Mouse (Mus musculus) urinary bladder, postnatal 4 days (tissue): Measurements from ENCODE around the gene Tmem231.
A peak's percentile ranks its signal among the peaks of the same experiment; 100 is the strongest.

Experiments
- DNase-seq, 2 experiments: peaks; one replicate each; pipeline ENCODE4 v3.0.0; 2021 to 2022; ENCODE audit warnings: low spot score in 2 of 2

Tmem231 gene

DNA sequence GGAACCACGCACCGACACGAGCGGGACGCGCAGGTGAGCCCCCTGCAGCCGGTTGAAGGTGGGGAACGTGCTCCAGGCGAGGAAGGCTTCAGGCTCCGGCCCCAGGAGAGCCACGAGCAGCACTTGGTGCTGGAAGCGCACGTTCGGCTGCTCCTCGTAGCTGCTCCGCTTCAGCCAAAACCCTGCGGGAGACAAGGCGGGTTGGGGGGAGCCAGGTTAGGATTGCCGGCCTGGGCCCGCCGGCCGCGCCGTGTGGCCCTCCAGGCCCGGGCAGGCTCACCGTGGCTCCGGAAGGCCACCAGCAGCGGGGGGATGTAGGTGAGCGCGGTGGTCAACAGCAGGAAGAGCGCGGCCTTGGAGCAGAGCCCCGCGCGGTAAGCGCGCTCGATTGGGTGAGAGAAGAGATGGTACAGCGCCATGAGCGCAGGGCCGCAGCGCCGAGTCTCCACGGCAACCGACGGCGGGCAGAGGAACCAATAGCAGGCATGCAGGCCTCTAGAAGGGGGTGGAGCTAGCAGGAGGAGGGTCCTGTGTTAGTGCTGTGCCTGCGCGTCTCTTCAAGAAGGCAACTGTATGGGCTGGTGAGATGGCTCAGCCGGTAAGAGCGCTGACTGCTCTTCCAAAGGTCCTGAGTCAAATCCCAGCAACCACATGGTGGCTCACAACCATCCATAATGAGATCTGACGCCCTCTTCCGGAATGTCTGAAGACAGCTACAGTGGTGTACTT lies at the start of gene Tmem231:
Gene Tmem231 (minus strand): TSS at position 534 of the 729 bp plus-strand sequence.
- peak; percentile 80 to 86 for DNase-seq

DNA sequence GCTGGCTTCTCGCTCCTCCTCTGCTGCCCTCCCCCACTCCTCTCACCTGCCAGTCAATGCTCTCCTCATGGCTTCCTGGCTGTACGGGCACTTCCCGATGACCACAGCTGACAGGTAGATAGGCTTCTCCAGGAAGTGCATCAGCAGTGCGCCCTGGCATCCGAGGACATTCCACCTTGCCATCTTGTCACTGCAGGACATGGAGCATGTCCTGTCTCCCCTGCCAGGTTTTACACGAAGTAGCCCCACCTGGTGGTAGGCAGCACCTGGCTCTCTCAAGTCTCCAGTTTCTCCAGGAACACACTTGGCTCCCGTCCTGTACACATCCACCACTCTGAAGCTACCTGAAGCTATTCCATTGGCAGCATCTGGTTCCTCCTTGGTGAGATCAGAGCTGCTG lies 48.4 kb upstream of the Tmem231 start:
- no peak for DNase-seq

DNA sequence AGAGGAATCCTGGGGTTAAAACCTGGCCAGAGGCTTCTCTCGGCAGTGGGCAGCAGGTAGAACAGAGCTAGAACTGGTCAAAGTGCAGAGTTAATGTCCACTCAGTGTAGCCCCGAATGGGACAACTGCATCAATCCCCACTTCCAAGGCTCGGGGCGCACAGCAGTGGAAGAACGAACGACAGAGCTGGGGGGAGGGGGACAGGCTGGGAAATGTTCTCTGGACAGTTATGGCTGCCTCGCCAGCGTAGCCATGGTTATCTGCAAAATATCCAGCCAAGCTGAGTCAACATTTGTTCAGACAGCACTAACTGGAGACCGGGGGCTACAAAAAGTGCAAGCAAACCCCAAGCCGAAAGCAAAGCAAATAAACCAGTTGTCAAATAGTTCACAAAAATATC lies 44.5 kb upstream of the Tmem231 start:
- no peak for DNase-seq

DNA sequence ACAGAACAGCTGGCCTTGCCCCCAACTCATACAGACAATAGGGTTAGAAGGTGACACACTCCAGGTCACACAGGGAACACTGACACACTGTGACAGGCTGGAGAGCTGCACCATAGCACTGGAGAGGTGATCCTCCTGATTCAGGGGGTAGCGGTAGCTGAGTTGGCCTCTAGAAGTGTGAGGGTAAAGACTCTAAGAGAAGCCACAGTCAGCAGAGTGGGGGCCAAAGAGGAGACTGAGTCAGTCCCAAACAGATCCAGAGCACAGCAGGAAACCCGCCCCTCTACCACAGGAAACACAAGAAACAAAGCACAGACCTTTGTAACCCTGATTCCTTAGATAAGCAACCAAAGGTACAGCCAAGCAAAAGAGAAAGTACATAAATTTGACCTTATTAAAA lies 42.6 kb upstream of the Tmem231 start:
- no peak for DNase-seq

DNA sequence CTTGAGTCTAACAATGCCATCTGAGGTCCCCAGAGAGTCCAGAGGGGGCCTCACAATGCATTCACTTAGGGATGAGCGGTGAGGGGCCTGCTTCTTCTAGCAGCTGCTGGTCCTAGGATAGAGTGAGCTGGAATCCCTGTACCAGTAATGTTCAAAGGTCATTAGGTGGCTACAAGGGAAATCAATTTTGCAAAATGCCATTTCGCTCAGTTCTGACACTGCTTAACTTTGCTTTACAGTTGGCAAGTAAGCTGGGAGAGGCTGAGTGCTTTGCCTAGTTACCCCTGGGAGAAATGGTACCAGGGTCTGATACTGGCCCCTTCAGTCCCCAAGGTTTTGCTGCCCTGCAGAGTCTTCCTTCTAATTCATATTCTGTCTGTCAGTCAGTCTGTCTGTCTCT lies 42.0 kb upstream of the Tmem231 start:
- no peak for DNase-seq

DNA sequence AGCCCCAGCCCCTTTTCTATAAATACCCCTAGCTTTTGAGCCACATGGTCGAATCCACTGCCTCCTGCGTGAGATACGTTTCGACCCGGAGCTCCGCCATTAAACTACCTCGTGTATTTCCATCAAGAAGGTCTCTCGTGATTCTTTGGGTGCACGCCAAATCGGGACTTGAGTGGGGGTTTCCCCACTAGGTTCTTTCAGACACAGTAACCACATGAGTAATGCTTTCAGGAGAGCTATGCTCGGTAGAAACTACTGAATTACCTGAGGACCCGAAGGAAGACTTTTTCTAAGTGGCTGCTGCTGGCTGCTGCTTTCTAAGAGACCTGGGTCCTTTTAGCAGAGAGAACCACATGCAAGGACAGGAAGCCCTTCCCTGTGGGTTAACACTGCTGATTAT lies 40.5 kb upstream of the Tmem231 start:
- no peak for DNase-seq

DNA sequence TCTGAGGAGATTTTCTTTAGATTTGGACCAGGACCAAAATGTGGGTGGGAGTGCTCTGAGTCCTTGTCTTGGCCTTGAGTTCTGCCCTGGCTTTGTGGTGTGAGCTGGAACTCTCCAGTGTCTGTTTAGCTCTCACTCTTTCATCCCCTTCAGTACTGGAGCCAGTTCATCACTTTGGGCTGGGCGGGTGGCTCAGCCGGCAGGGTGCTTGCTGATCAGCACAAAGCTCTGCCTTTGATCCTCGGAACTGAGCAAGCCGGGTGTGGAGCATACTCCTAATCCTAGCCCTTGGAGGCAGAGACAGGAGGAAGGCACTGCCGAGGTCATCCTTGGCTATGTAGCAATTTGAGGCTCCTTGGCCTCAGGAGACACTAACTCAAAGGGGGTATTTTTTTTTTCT lies 35.3 kb upstream of the Tmem231 start:
- DNase-seq = no peak

DNA sequence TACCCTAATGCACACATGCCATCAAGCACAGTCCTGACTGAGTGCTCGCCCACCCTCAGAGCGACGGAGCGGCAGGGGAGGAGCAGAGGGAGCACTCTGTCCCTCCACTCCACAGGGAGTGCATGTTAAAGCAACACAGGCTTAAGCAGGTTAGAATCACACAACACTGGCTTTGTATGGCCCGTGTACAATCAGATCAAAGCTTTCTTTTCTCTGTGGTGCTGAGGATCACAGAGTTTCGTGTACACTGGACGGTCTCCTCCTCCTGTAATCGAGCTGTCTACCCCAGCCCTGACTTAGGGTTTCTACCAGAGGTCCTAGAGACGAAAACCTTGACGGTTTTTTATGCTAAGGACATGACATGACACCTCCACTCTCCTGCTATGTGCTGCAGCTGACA lies 34.9 kb upstream of the Tmem231 start:
- DNase-seq = no peak

- DNase-seq = no peak
These were observed 33.7 kb upstream of the Tmem231 start for GRCm38 (mm10) chr8:111967246-111967870.

DNA sequence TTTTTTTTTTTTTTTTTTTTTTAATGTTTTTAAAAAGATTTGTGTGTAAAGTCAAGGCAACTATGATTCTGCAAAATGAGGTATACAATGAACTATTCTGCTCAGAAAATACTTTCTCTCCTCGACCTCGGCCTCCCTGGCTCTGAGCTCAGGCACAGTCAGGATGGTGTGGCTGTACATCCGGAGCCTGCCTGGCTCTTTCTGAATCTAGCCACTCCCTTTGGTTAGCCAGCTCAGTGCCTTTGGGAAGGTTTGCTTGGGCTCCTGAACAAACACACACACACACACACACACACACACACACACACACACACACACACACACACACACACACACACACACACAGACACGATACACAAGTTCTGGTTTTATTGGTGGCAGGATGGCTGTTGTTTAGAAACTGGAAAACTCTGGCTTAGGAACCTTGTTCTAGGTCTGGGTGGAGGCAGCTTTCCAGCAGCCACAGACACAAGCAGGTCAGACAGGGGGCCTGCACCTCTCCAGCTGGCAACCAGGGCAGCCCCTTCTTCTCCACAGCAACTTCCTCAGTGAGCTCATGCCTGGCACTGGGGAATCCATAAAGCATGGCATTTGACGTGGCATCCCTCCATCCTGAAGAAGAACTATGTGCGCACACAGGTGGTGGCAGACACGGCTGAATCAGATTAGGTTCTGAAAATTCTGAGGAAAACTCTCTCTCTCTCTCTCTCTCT lies 31.3 kb upstream of the Tmem231 start:
- DNase-seq = no peak

DNA sequence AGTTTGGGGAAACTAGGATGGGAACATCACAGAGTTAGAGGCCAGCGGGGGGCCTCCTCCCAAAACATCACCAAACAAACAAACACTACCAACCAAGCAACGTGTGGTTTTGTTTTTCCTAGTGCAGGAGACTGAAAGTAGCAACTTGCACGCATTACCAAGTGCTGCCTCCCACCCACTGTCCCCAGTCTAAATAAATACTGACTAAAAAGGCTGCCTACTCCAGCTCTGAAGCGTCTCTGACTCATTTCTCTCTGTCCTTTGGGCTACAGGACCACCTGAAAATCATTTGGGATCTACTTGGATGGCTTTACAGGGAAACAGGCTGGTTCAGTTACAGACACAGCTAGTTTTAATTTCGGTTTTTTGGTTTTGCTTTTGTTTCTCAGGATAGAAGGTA lies 30.7 kb upstream of the Tmem231 start:
- DNase-seq = no peak

DNA sequence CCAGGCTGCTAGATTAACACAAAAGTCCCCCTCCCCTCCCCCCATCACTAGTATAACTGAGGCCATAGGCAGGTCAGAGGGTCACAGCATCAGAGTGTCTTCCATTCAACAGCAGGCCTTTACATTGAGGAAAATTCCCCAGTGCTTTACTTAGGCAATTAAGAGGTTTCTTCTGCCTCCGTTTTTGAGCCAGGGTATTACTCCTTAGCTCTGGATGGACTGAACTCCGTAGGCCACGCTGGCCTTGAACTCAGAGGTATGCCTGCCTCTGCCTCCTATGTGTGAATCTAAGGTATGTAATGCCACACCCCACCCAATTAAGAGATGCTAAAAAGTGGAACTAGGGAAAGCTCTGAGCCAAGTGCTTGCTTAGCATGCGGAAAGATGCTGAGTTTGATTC lies 29.9 kb upstream of the Tmem231 start:
- DNase-seq = no peak

DNA sequence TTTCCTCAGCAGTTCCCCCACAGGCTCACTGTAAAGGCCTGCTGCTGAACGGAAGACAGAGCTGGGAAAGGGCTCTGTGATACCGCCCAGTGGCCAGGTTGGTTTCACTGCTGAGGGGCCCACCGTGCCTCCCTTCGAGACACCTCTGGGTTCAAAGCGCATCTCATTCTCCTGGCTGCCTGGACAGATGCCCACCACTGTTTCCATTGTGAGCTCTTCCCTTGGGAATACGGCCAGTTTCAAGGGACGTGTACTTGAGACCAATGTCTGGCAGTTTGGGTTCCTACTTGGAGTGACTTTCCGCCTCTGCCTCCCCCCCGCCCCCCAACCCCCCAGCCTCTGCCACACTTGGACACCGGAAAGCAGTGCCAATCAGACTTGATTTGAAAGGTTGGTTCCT lies 29.4 kb upstream of the Tmem231 start:
- no peak for DNase-seq

- DNase-seq = no peak
These were observed 28.9 kb upstream of the Tmem231 start for GRCm38 (mm10) chr8:111962589-111962988.

DNA sequence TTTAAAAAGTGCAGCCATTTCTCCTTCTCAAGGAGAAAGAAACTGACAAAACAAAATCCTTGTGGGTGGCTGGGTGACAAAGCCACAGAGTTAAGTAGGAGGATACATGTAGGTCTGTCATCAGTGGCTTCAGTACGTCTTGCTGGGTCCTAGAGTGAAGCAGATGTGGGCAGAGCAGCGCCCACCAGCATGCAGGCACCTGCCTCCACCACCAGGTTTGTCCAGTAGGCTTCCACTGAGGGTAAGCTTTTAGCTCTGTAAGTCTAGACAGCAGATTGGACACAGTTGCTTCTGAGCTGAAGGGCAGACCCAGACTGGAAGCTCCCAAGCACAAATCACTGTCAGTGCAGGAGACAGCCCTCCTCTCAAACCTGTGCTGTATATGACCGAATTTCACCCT lies 27.6 kb upstream of the Tmem231 start:
- DNase-seq = no peak

- DNase-seq = no peak
These were observed 27.1 kb upstream of the Tmem231 start for GRCm38 (mm10) chr8:111960591-111961321.

GRCm38 (mm10) chr8:111957231-111957630 lies 23.6 kb upstream of the Tmem231 start:
- DNase-seq = no peak

- DNase-seq = no peak
These were observed 22.2 kb upstream of the Tmem231 start for GRCm38 (mm10) chr8:111955879-111956278.

- DNase-seq = no peak
These were observed 21.3 kb upstream of the Tmem231 start for GRCm38 (mm10) chr8:111954844-111955594.

- no peak for DNase-seq
These were observed 18.3 kb upstream of the Tmem231 start for GRCm38 (mm10) chr8:111951936-111952335.

DNA sequence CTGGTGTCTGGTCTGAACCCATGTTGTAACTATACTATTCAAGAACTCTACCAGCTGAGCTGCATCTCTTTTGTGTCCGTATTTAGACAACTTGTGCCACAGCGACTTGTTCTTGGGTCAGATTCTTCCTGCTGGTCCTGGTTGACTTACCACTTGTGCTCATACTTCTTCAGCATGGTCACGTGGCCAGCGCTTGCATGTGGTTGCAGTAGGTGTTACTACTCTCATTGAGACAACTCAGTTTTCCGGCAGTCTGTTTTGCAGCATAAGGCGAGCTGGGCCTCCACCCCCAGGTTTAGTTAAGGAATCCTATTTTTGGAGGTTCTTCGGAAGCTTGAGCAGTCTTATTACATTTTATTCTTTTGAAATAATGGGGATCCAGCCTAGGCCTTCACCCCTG lies 17.6 kb upstream of the Tmem231 start:
- no peak for DNase-seq

DNA sequence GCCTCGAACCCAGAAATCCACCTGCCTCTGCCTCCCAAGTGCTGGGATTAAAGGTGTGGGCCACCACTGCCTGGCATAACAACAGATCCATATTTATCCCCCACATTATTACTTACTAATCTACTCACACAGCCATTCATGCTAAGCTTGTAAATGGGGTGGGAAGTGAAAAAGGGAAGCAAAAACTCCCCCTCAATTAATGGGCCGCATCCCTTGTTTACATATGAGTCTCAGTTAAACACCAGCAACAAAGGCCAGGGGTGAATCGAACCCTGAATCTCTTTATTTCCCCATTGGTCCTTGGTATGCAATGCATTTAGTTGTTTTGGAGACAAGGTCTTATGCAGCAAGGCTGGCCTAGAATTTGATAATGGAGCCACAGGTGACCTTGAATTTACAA lies 17.2 kb upstream of the Tmem231 start:
- DNase-seq = no peak
